Mouse (Mus musculus): ENCODE measurements around the gene Zbp1. TPM values are rescaled to one million over a fixed set of nuclear protein-coding genes. Genes with fewer than 3 reads are reported as not detected.

Zbp1 gene
- polyA plus RNA-seq, 1 experiment from 2014 or later = 14.0 TPM

GRCm38 (mm10) chr2:173174569-173174968, 44.2 kb downstream of the Zbp1 start:
- peaks cover 13% of the 10 kb centered on the region; the same call in 1 of the 2 replicates for H3K4me1 ChIP-seq (replicated peaks; ENCODE audit: control insufficient read depth, insufficient read depth, low read length)
- no peak overlapping the region for H3K4me2 ChIP-seq (replicated peaks; ENCODE audit: low read depth)
- no peaks in the 10 kb centered on the region for H3K9me3 ChIP-seq (ENCODE audit: control insufficient read depth)
- H3K9ac ChIP-seq (ENCODE audit: low read depth, low read length) = no peak overlapping the region
- H3K4me3 ChIP-seq (ENCODE audit: low read depth, low read length) = no peak overlapping the region
- no peak for ATAC-seq
- no peak overlapping the region; the same call in 1 of the 2 replicates for H3K27ac ChIP-seq (ENCODE audit: low read depth, low read length)
- H3K27me3 ChIP-seq (replicated peaks; ENCODE audit: control insufficient read depth, insufficient read depth, low read length) = no peaks in the 10 kb centered on the region
- no peaks in the 10 kb centered on the region for H3K36me3 ChIP-seq (ENCODE audit: control insufficient read depth, insufficient read depth)
- no peak for TF ChIP-seq CTCF (IDR thresholded peaks at IDR 0.05; ENCODE audit: low read depth)
- 25% methylated on average over 1 of the region's 1 CpGs for WGBS

- H3K4me1 ChIP-seq (replicated peaks; ENCODE audit: control insufficient read depth, insufficient read depth, low read length) = peaks cover 13% of the 10 kb centered on the region; the same call in 1 of the 2 replicates
- peak overlapping the region; percentile 48 for H3K4me2 ChIP-seq (replicated peaks; ENCODE audit: low read depth)
- H3K27me3 ChIP-seq (replicated peaks; ENCODE audit: control insufficient read depth, insufficient read depth, low read length) = no peaks in the 10 kb centered on the region
- peak overlapping the region; percentile 3; the same call in 1 of the 2 replicates for H3K4me3 ChIP-seq (ENCODE audit: low read depth, low read length)
- no peaks in the 10 kb centered on the region for H3K9me3 ChIP-seq (ENCODE audit: control insufficient read depth)
- 0 out of 2 replicates have a peak overlapping the region, but pooled peaks have one; percentile 26 for H3K9ac ChIP-seq (ENCODE audit: low read depth, low read length)
- H3K27ac ChIP-seq (ENCODE audit: low read depth, low read length) = peak overlapping the region; percentile 74
- no peaks in the 10 kb centered on the region for H3K36me3 ChIP-seq (ENCODE audit: control insufficient read depth, insufficient read depth)
- WGBS = 23% methylated on average over 22 of the region's 22 CpGs
- no peak for TF ChIP-seq CTCF (IDR thresholded peaks at IDR 0.05; ENCODE audit: low read depth)
- ATAC-seq = no peak
Observed at GRCm38 (mm10) chr2:173173521-173174511, 44.9 kb downstream of the Zbp1 start.

- Histone ChIP-seq H3K36me3 (ENCODE audit: control insufficient read depth, insufficient read depth) (no peaks in the 10 kb centered on the region), H3K9me3 (ENCODE audit: control insufficient read depth) (no peaks in the 10 kb centered on the region), H3K27me3 (replicated peaks; ENCODE audit: control insufficient read depth, insufficient read depth, low read length) (no peaks in the 10 kb centered on the region), H3K4me2 (replicated peaks; ENCODE audit: low read depth) (peak overlapping the region; percentile 48; the same call in 1 of the 2 replicates), H3K9ac (ENCODE audit: low read depth, low read length) (no peak overlapping the region), H3K4me3 (ENCODE audit: low read depth, low read length) (no peak overlapping the region), H3K27ac (ENCODE audit: low read depth, low read length) (peak overlapping the region; percentile 74), H3K4me1 (replicated peaks; ENCODE audit: control insufficient read depth, insufficient read depth, low read length) (peaks cover 13% of the 10 kb centered on the region; the same call in 1 of the 2 replicates)
- ATAC-seq = no peak
- no peak for TF ChIP-seq CTCF (IDR thresholded peaks at IDR 0.05; ENCODE audit: low read depth)
- 49% methylated on average over 2 of the region's 2 CpGs for WGBS
Observed at GRCm38 (mm10) chr2:173173008-173173407, 45.7 kb downstream of the Zbp1 start.

DNA sequence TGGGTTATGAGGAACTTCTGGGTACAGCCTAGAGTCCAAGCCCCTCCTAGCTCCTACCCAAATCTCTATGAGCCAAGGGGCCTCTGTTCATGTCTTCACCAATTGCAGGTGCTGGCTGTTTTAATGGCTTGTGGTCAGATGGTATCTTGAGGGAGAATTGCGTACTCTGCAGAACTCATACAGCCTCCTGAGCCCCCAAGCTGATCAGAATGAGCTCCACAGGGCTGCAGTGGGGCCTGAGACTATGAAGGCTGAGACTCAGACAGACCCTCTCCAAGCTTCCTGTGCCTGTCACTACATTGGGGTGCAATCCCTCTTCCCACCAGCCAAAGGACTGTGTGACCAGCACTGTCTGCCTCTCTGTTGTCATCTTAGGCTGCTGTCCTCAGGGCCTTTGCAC, 46.3 kb downstream of the Zbp1 start:
- no peak for ATAC-seq
- Histone ChIP-seq H3K27ac (ENCODE audit: low read depth, low read length) (no peak overlapping the region), H3K9ac (ENCODE audit: low read depth, low read length) (no peak overlapping the region), H3K9me3 (ENCODE audit: control insufficient read depth) (no peaks in the 10 kb centered on the region), H3K4me2 (replicated peaks; ENCODE audit: low read depth) (no peak overlapping the region), H3K4me3 (ENCODE audit: low read depth, low read length) (no peak overlapping the region), H3K4me1 (replicated peaks; ENCODE audit: control insufficient read depth, insufficient read depth, low read length) (peaks cover 13% of the 10 kb centered on the region; the same call in 1 of the 2 replicates), H3K27me3 (replicated peaks; ENCODE audit: control insufficient read depth, insufficient read depth, low read length) (no peaks in the 10 kb centered on the region), H3K36me3 (ENCODE audit: control insufficient read depth, insufficient read depth) (no peaks in the 10 kb centered on the region)
- TF ChIP-seq CTCF (IDR thresholded peaks at IDR 0.05; ENCODE audit: low read depth) = no peak
- 81% methylated on average over 1 of the region's 1 CpGs for WGBS

GRCm38 (mm10) chr2:173171956-173172355, 46.8 kb downstream of the Zbp1 start:
- H3K9me3 ChIP-seq (ENCODE audit: control insufficient read depth) = no peaks in the 10 kb centered on the region
- no peaks in the 10 kb centered on the region for H3K27me3 ChIP-seq (replicated peaks; ENCODE audit: control insufficient read depth, insufficient read depth, low read length)
- peak overlapping the region; percentile 57 for H3K4me2 ChIP-seq (replicated peaks; ENCODE audit: low read depth)
- H3K27ac ChIP-seq (ENCODE audit: low read depth, low read length) = no peak overlapping the region
- WGBS = 56% methylated on average over 5 of the region's 5 CpGs
- TF ChIP-seq CTCF (IDR thresholded peaks at IDR 0.05; ENCODE audit: low read depth) = no peak
- H3K4me3 ChIP-seq (ENCODE audit: low read depth, low read length) = no peak overlapping the region
- no peaks in the 10 kb centered on the region for H3K36me3 ChIP-seq (ENCODE audit: control insufficient read depth, insufficient read depth)
- H3K4me1 ChIP-seq (replicated peaks; ENCODE audit: control insufficient read depth, insufficient read depth, low read length) = peaks cover 13% of the 10 kb centered on the region; the same call in 1 of the 2 replicates
- no peak overlapping the region for H3K9ac ChIP-seq (ENCODE audit: low read depth, low read length)
- ATAC-seq = no peak

DNA sequence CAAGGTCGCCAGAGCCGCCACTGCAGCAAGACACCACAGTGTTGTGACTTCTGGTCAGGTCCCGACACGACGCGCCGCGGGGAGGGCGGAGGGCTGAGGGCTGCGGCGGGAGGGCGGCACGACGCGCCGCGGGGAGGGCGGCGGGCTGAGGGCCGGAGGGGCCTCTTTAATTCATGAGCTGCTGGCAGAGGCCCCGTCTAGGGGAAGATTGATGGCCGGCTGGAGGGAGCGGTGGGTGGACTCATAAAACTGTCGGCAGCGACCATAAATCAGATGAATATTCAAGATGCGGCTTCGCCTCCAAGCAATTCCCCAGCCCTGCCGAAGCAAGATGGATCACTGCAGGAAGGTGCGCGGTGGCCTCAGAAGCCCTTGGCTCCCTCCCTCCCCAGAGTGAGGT, 47.3 kb downstream of the Zbp1 start:
- peak overlapping the region; percentile 57 for H3K4me2 ChIP-seq (replicated peaks; ENCODE audit: low read depth)
- H3K27me3 ChIP-seq (replicated peaks; ENCODE audit: control insufficient read depth, insufficient read depth, low read length) = no peaks in the 10 kb centered on the region
- H3K9me3 ChIP-seq (ENCODE audit: control insufficient read depth) = no peaks in the 10 kb centered on the region
- H3K36me3 ChIP-seq (ENCODE audit: control insufficient read depth, insufficient read depth) = no peaks in the 10 kb centered on the region
- peaks cover 13% of the 10 kb centered on the region; the same call in 1 of the 2 replicates for H3K4me1 ChIP-seq (replicated peaks; ENCODE audit: control insufficient read depth, insufficient read depth, low read length)
- H3K9ac ChIP-seq (ENCODE audit: low read depth, low read length) = 0 out of 2 replicates have a peak overlapping the region, but pooled peaks have one; percentile 8
- under 1% methylated on average over 30 of the region's 30 CpGs for WGBS
- peak overlapping the region; percentile 81; the same call in 1 of the 2 replicates for H3K27ac ChIP-seq (ENCODE audit: low read depth, low read length)
- no peak for TF ChIP-seq CTCF (IDR thresholded peaks at IDR 0.05; ENCODE audit: low read depth)
- 0 out of 2 replicates have a peak overlapping the region, but pooled peaks have one; percentile 16 for H3K4me3 ChIP-seq (ENCODE audit: low read depth, low read length)
- peak; percentile 65 for ATAC-seq

Data from intestine, postnatal 0 days (tissue).